Mouse (Mus musculus) right cerebral cortex, postnatal 14 days (tissue): ENCODE data around the gene H2al2a.
"Not testable (repeated sequence)": the region's sequence is repeated elsewhere in the genome, so short reads cannot be mapped to it uniquely, and the experiment has no call there.

ENCODE experiments used
- DNase-seq: peaks from one replicate; pipeline ENCODE4 v3.0.0; 2022

The H2al2a gene

DNA sequence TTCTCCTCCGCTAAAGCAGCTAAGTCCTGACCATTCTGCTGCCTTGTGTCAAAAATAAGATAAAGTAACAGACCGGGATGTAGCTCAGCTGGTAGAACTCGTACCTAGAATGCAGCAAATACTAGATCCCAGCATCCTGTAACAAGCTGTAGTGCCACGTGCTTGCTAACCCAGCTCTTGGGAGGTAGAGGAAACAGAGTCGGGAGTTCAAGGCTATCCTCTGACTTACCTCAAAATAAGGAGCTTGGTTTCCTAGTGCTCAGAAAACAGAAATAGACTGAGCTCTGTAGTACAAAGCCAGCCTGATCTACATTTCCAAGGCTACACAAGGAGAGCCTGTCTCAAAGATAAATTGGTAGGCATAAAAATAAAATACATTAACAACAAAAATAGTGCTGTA, 23.5 kb downstream of the H2al2a start:
- DNase-seq: no peak

DNA sequence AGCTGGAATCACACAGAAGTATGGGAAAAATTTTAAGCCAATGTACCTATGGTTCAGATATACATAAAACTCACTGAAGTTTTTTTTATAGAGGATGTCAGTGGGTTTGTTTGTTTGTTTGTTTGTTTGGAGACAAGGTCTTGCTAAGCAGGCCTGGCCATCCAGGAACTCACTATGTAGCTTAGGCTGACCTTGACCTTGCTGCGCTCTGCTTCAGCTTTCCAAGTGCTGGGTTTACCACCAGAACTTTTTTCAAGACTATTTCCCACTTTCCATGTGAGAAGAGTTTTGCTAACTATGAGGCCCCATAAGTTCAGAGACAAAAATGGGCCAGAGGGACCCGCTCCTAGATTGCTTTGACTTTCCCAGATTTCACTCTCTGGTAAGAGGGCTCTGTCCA, 23.9 kb downstream of the H2al2a start:
- DNase-seq: no peak

DNA sequence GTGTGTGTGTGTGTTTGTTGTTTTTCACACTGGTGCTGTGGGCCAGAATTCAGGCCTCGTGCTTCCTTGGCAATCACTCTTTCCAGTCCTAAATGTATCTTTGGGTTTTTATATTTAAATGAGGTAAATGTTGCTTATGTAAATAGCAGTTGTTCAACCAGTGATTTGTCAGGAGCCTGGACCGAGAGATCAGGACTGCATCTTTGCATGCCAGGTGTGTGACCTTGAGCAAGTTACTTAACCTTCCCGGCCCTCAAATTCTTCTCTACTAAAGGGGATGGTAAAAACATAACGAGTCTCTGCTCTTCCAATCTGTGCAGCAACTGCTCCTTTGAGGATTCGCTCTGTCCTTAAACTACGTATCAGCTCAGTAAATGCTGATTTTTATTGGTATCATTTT, 25.4 kb downstream of the H2al2a start:
- no peak for DNase-seq

DNA sequence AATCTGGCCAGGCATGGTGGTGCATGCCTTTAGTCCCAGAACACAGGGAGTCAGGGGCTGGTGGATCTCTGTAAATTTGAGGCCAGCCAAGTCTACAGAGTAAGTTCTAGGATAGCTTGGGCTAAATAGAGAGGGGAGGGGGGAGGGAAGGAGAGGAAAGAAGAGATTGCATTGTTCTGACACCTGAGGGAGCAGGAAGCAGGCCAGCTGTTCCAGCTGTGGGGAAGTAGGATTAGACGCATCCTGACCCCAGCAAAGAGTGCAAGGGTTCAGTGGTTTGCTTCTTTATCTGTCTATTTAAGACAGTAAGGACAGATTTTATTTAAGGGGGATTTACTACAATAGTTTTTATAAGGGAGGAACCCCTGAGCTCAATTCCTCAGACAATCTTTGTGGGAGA, 26.1 kb downstream of the H2al2a start:
- no peak for DNase-seq

DNA sequence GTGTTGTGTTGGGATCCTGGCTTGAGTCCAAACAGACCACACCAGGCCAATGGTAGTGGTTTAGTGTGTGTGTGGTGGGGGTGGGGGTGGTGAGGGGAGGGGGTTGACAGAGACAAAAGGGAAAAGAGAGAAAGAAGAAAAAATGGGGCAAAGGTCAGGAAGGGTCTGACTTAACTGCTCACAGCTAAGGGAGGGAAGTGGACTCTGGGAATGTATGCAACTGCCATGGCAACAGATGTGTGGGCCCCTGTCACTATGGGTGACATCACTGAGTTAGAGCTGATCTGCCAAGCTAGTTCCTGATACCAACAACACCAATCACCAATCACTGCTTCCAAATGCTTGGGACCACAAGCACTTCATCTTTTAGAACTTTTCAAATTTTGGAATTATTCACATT, 26.6 kb downstream of the H2al2a start:
- no peak for DNase-seq

DNA sequence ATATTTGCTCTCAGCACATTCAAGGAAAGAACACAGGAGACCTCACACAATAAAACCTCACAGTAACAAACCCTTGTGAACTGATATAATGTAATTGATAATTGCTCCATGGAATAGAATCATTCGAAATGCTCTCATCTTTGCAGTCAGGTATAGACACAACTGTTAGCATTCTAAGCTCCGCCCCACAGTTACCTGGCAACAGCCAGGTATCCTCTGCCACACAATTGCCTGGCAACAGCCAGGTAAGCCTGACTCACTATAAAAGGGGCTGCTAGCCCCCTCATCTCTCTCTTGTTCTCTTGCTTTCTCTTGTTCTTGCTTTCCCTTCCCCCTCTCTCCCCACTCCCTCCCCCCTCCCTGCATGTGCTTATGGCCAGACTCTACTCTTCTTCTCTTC, 28.2 kb downstream of the H2al2a start:
- no peak for DNase-seq

DNA sequence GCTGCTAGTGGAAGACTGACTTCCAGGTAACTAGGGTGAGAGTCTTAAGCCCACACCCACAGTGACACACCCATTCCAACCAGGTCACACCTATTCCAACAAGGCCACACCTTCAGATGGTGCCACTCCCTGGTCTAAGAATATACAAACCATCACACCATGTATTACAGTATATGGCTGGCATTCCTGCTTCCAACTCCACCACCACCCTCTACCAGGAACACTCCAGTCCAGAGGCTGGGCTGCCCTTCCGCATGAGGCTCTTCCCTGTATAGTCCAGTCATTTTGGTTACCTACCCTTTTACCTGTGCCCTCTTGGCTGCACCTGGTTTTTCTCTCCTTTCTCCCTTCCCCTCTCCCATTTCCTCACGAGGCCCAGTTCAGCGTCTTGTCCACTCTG, 28.7 kb downstream of the H2al2a start:
- not testable (repeated sequence) for DNase-seq

DNA sequence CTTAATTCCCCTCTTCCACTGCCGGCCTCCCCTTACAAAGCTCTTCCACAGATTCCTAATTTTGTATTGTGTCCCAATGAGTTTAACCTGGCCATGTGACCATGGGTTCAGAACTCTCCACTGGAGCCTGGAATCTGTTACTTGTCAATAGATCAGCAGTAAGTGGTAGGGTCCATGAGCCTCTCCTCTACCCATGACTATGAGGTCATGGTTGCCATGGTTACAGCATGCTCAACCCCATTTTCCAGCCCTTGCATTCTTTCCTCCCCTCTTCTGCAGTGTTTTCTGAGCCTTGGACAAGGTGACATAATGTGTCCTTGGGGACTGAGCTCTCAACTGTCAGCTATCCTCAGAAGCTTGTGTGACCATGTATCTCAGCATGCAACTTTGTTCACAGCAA, 37.3 kb downstream of the H2al2a start:
- no peak for DNase-seq

DNA sequence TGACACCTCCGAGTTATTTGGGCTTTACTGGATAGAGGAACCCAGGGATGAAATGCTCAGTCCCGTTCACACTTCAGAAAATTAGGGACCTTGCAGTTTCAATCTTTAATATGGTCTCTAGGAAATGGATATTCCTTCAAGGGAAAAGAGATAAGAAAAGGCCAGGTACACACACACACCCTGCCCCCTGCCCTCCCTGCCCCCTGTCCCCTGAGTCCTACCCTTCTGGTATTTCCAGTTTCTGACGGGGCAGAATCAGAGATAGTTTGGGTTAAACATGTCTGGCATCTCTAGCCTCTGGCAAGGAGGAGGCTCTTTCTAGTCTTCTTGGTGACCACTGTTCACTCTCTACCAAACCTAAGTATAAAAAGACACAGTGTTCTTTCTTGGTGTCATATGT, 49.9 kb downstream of the H2al2a start:
- DNase-seq: no peak
